Mouse (Mus musculus) bone marrow macrophage, adult 2 months (primary cell): ENCODE measurements around the gene Adgrl2.

Experiments
- CTCF ChIP-seq: IDR thresholded peaks from 2 replicates; pipeline ENCODE4 v1.5.1; 2012; ENCODE audit warnings: low read depth, mild to moderate bottlenecking, low read length, moderate library complexity
- POLR2A ChIP-seq: IDR thresholded peaks from 2 replicates; pipeline ENCODE4 v1.6.1; 2012; ENCODE audit warnings: mild to moderate bottlenecking, low read depth, low read length, borderline replicate concordance

GRCm38 (mm10) chr3:148885980-148886668 is 104.2 kb downstream of the Adgrl2 start:
- TF ChIP-seq CTCF (no peak), POLR2A (no peak)
